Mouse (Mus musculus): ENCODE measurements around the gene Gm45808.
"Not testable (repeated sequence)": the region's sequence is repeated elsewhere in the genome, so short reads cannot be mapped to it uniquely, and the experiment has no call there.

The Gm45808 gene

GRCm38 (mm10) chr7:45486761-45487415 is at the start of gene Gm45808:
Gm45808 (minus strand) TSS chr7:45486811.
- no peak for DNase-seq (ENCODE audit: low spot score in 2 of 2)

GRCm38 (mm10) chr7:45535676-45536075 is 49.1 kb upstream of the Gm45808 start:
- DNase-seq (ENCODE audit: low spot score in 2 of 2): no peak

GRCm38 (mm10) chr7:45530643-45531042 is 44.0 kb upstream of the Gm45808 start:
- no peak for DNase-seq (ENCODE audit: low spot score in 2 of 2)

- DNase-seq (ENCODE audit: low spot score in 2 of 2): no peak
These were observed 42.9 kb upstream of the Gm45808 start for GRCm38 (mm10) chr7:45529461-45529860.

- not testable (repeated sequence) for DNase-seq (ENCODE audit: low spot score in 2 of 2)
These were observed 40.6 kb upstream of the Gm45808 start for GRCm38 (mm10) chr7:45527169-45527568.

- DNase-seq (ENCODE audit: low spot score in 2 of 2): no peak
These were observed 40.0 kb upstream of the Gm45808 start for GRCm38 (mm10) chr7:45526474-45527120.

GRCm38 (mm10) chr7:45525809-45526473 is 39.3 kb upstream of the Gm45808 start, which contains the start of the genes Ppp1r15a and Plekha4:
Ppp1r15a (minus strand) TSS chr7:45526268.
Plekha4 (plus strand) TSS chr7:45526330.
- DNase-seq (ENCODE audit: low spot score in 2 of 2): peak; percentile 96

- DNase-seq (ENCODE audit: low spot score in 2 of 2): no peak
These were observed 38.4 kb upstream of the Gm45808 start for GRCm38 (mm10) chr7:45524841-45525621.

GRCm38 (mm10) chr7:45523678-45524170 is 37.1 kb upstream of the Gm45808 start:
- DNase-seq (ENCODE audit: low spot score in 2 of 2): no peak

GRCm38 (mm10) chr7:45522957-45523676 is 36.5 kb upstream of the Gm45808 start:
- DNase-seq (ENCODE audit: low spot score in 2 of 2): no peak

GRCm38 (mm10) chr7:45522194-45522752 is 35.7 kb upstream of the Gm45808 start:
- DNase-seq (ENCODE audit: low spot score in 2 of 2): no peak

- DNase-seq (ENCODE audit: low spot score in 2 of 2): peak; percentile 79
These were observed 35.1 kb upstream of the Gm45808 start for GRCm38 (mm10) chr7:45521728-45522184.

- DNase-seq (ENCODE audit: low spot score in 2 of 2): no peak
These were observed 34.0 kb upstream of the Gm45808 start for GRCm38 (mm10) chr7:45520605-45521004.

- no peak for DNase-seq (ENCODE audit: low spot score in 2 of 2)
These were observed 32.9 kb upstream of the Gm45808 start for GRCm38 (mm10) chr7:45519345-45520120.

GRCm38 (mm10) chr7:45518618-45519017 is 32.0 kb upstream of the Gm45808 start:
- no peak for DNase-seq (ENCODE audit: low spot score in 2 of 2)

- not testable (repeated sequence) for DNase-seq (ENCODE audit: low spot score in 2 of 2)
These were observed 30.2 kb upstream of the Gm45808 start for GRCm38 (mm10) chr7:45516846-45517245.

- DNase-seq (ENCODE audit: low spot score in 2 of 2): no peak
These were observed 28.8 kb upstream of the Gm45808 start for GRCm38 (mm10) chr7:45515436-45515835.

GRCm38 (mm10) chr7:45514411-45514810 is 27.8 kb upstream of the Gm45808 start:
- no peak for DNase-seq (ENCODE audit: low spot score in 2 of 2)

GRCm38 (mm10) chr7:45509912-45510787 is 23.5 kb upstream of the Gm45808 start, which contains the start of gene Nucb1:
Nucb1 (minus strand) TSS chr7:45510406.
- DNase-seq (ENCODE audit: low spot score in 2 of 2): peak; percentile 78 to 84

Data from frontal cortex, postnatal 25 days (tissue).